Mouse (Mus musculus) liver, embryonic 14.5 days (tissue): Measurements from ENCODE around the gene Cyp2b10.

ENCODE experiments used
- CTCF ChIP-seq: IDR thresholded peaks from 2 replicates; pipeline ENCODE4 v1.5.1; 2016; ENCODE audit warnings: antibody characterized with exemption, low read depth, control low read depth
- EP300 ChIP-seq: IDR thresholded peaks from 2 replicates; pipeline ENCODE4 v1.6.1; 2016; ENCODE audit warnings: antibody characterized with exemption, low read depth

DNA sequence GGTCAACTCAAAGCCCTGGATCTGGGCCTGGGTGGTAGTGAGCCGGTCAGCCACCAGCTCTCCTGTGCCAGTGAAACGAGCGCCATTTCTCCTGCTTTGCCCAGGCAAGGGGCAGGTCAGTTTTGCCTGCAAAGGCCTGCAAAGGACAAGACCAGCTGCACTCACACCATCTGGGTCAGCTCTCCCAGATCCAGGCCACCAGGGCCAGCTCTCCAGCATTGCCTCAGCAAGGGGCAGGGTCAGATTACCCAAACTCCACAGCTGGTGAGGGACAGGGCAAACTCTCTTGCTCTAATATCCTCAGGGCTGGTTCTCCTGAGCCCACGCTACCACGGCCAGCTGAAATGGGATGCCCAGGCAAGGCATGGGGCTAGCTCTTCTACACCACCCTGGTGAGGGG lies 4.3 kb upstream of the Cyp2b10 start:
- no peak for TF ChIP-seq CTCF
- no peak for TF ChIP-seq EP300
